In genomic region chr11:8468161-8469091, GRCm38 (mm10) we compare ENCODE assay signal across 8 mouse cellular contexts.
A peak's percentile ranks its signal among the peaks of the same experiment; 100 is the strongest.
DNase-seq lines count a peak whose midpoint lies in the region; ATAC-seq and TF ChIP-seq lines count a peak whose summit lies in the region.

No protein-coding gene starts in this region.

- peak; percentile 39; the same call in 1 of the 2 replicates for TF ChIP-seq CTCF in stomach, postnatal 0 days (IDR thresholded peaks at IDR 0.05; ENCODE audit: low read depth)

- H3K27ac ChIP-seq in brown adipose tissue, adult 24 weeks (replicated peaks; ENCODE audit: low read depth, low read length), result no peak overlapping the region
- peak overlapping the region; percentile 62 for H3K27ac ChIP-seq in forebrain, embryonic 11.5 days (ENCODE audit: low read depth, low read length)
- peak overlapping the region; percentile 95 for H3K27ac ChIP-seq in heart, embryonic 12.5 days (ENCODE audit: poor library complexity, severe bottlenecking)
- peak overlapping the region; percentile 95 for H3K27ac ChIP-seq in kidney, embryonic 15.5 days
- peak overlapping the region; percentile 93 for H3K27ac ChIP-seq in limb, embryonic 15.5 days
- H3K27ac ChIP-seq in midbrain, embryonic 14.5 days (replicated peaks; ENCODE audit: low read depth, low read length), result no peak overlapping the region; the same call in 1 of the 2 replicates
- H3K27ac ChIP-seq in stomach, postnatal 0 days (replicated peaks), result peak overlapping the region; percentile 92

- peak; percentile 88 for ATAC-seq in forebrain, embryonic 11.5 days (replicated peaks; ENCODE audit: low FRiP score)
- ATAC-seq in heart, embryonic 12.5 days (ENCODE audit: insufficient number of reproducible peaks, low FRiP score), result peak; percentile 79
- ATAC-seq in kidney, embryonic 15.5 days (replicated peaks; ENCODE audit: low FRiP score), result peak; percentile 89
- peak; percentile 86 for ATAC-seq in limb, embryonic 15.5 days (ENCODE audit: insufficient number of reproducible peaks, low FRiP score, low TSS enrichment, low read depth)
- peak; percentile 83 for ATAC-seq in midbrain, embryonic 14.5 days (ENCODE audit: low FRiP score, low TSS enrichment)
- peak; percentile 75 for ATAC-seq in stomach, postnatal 0 days (ENCODE audit: low FRiP score, low TSS enrichment)
- no peak for ATAC-seq in inflammation-experienced regulatory T-cells, adult 6 months

- WGBS in forebrain, embryonic 11.5 days, result under 1% methylated on average over 33 of the region's 33 CpGs
- 0% methylated on average over 33 of the region's 33 CpGs for WGBS in heart, embryonic 12.5 days
- whole genome bisulfite sequencing in kidney, embryonic 15.5 days, result under 1% methylated on average over 30 of the region's 33 CpGs
- under 1% methylated on average over 32 of the region's 33 CpGs for WGBS in limb, embryonic 15.5 days
- WGBS in midbrain, embryonic 14.5 days, result 1% methylated on average over 33 of the region's 33 CpGs
- 1% methylated on average over 33 of the region's 33 CpGs for WGBS in stomach, postnatal 0 days

- no peak for TF ChIP-seq EP300 in stomach, postnatal 0 days (optimal IDR thresholded peaks at IDR 0.05)

- no peaks in the 10 kb centered on the region for H3K27me3 ChIP-seq in forebrain, embryonic 11.5 days (ENCODE audit: control insufficient read depth, insufficient read depth, low read length)
- H3K27me3 ChIP-seq in heart, embryonic 12.5 days (replicated peaks), result no peaks in the 10 kb centered on the region
- no peaks in the 10 kb centered on the region for H3K27me3 ChIP-seq in kidney, embryonic 15.5 days
- no peaks in the 10 kb centered on the region for H3K27me3 ChIP-seq in limb, embryonic 15.5 days
- H3K27me3 ChIP-seq in midbrain, embryonic 14.5 days (ENCODE audit: control insufficient read depth, insufficient read depth, low read length), result no peaks in the 10 kb centered on the region
- no peaks in the 10 kb centered on the region for H3K27me3 ChIP-seq in stomach, postnatal 0 days (ENCODE audit: control insufficient read depth, insufficient read depth, low read length)

- no peaks in the 10 kb centered on the region; the same call in 1 of the 2 replicates for H3K4me1 ChIP-seq in brown adipose tissue, adult 24 weeks (ENCODE audit: control insufficient read depth, insufficient read depth, insufficient read length, low read length)
- peaks cover 8% of the 10 kb centered on the region; the same call in 1 of the 2 replicates for H3K4me1 ChIP-seq in forebrain, embryonic 11.5 days (replicated peaks; ENCODE audit: control insufficient read depth, insufficient read depth, low read length)
- H3K4me1 ChIP-seq in heart, embryonic 12.5 days (replicated peaks), result peaks cover 51% of the 10 kb centered on the region
- peaks cover 45% of the 10 kb centered on the region for H3K4me1 ChIP-seq in kidney, embryonic 15.5 days
- H3K4me1 ChIP-seq in limb, embryonic 15.5 days, result peaks cover 48% of the 10 kb centered on the region
- H3K4me1 ChIP-seq in midbrain, embryonic 14.5 days (ENCODE audit: control insufficient read depth, insufficient read depth, low read length), result peaks cover 17% of the 10 kb centered on the region
- peaks cover 19% of the 10 kb centered on the region for H3K4me1 ChIP-seq in stomach, postnatal 0 days (replicated peaks; ENCODE audit: control insufficient read depth, insufficient read depth)

- H3K36me3 ChIP-seq in forebrain, embryonic 11.5 days (ENCODE audit: control insufficient read depth, insufficient read depth, low read length), result no peaks in the 10 kb centered on the region
- H3K36me3 ChIP-seq in heart, embryonic 12.5 days, result no peaks in the 10 kb centered on the region
- H3K36me3 ChIP-seq in kidney, embryonic 15.5 days, result peaks cover 11% of the 10 kb centered on the region; the same call in 1 of the 2 replicates
- no peaks in the 10 kb centered on the region for H3K36me3 ChIP-seq in limb, embryonic 15.5 days
- no peaks in the 10 kb centered on the region for H3K36me3 ChIP-seq in midbrain, embryonic 14.5 days (ENCODE audit: control insufficient read depth, insufficient read depth, low read length)
- H3K36me3 ChIP-seq in stomach, postnatal 0 days (ENCODE audit: control insufficient read depth, insufficient read depth, low read length), result no peaks in the 10 kb centered on the region

- peak overlapping the region; percentile 88 for H3K4me2 ChIP-seq in forebrain, embryonic 11.5 days (ENCODE audit: low read depth, low read length, severe bottlenecking)
- H3K4me2 ChIP-seq in heart, embryonic 12.5 days, result peak overlapping the region; percentile 91
- H3K4me2 ChIP-seq in kidney, embryonic 15.5 days, result peak overlapping the region; percentile 80
- peak overlapping the region; percentile 77 for H3K4me2 ChIP-seq in limb, embryonic 15.5 days
- H3K4me2 ChIP-seq in midbrain, embryonic 14.5 days (ENCODE audit: low read length), result peak overlapping the region; percentile 81
- H3K4me2 ChIP-seq in stomach, postnatal 0 days (replicated peaks; ENCODE audit: low read depth), result peak overlapping the region; percentile 92

- peak overlapping the region; percentile 56 for H3K4me3 ChIP-seq in brown adipose tissue, adult 24 weeks (ENCODE audit: insufficient read depth, low read depth, low read length)
- H3K4me3 ChIP-seq in forebrain, embryonic 11.5 days (ENCODE audit: low read depth, low read length), result peak overlapping the region; percentile 38
- H3K4me3 ChIP-seq in heart, embryonic 12.5 days, result peak overlapping the region; percentile 55
- H3K4me3 ChIP-seq in kidney, embryonic 15.5 days (replicated peaks), result peak overlapping the region; percentile 53
- peak overlapping the region; percentile 47 for H3K4me3 ChIP-seq in limb, embryonic 15.5 days
- peak overlapping the region; percentile 36 for H3K4me3 ChIP-seq in midbrain, embryonic 14.5 days (replicated peaks; ENCODE audit: low read depth, low read length)
- peak overlapping the region; percentile 50 for H3K4me3 ChIP-seq in stomach, postnatal 0 days (ENCODE audit: low read depth, low read length)

- peak; percentile 79 for DNase-seq in forebrain, embryonic 11.5 days (ENCODE audit: low spot score)
- peak; percentile 77 for DNase-seq in midbrain, embryonic 14.5 days
- DNase-seq in stomach, postnatal 0 days (ENCODE audit: low spot score), result peak; percentile 84

- H3K9ac ChIP-seq in forebrain, embryonic 11.5 days (ENCODE audit: low read length), result peak overlapping the region; percentile 64
- peak overlapping the region; percentile 71 for H3K9ac ChIP-seq in heart, embryonic 12.5 days
- H3K9ac ChIP-seq in kidney, embryonic 15.5 days, result peak overlapping the region; percentile 50
- peak overlapping the region; percentile 46 for H3K9ac ChIP-seq in limb, embryonic 15.5 days
- peak overlapping the region; percentile 52 for H3K9ac ChIP-seq in midbrain, embryonic 14.5 days (replicated peaks; ENCODE audit: low read length)
- H3K9ac ChIP-seq in stomach, postnatal 0 days (ENCODE audit: low read length), result peak overlapping the region; percentile 67

- H3K9me3 ChIP-seq in forebrain, embryonic 11.5 days (ENCODE audit: control insufficient read depth, low read length), result no peaks in the 10 kb centered on the region
- no peaks in the 10 kb centered on the region for H3K9me3 ChIP-seq in heart, embryonic 12.5 days (replicated peaks)
- H3K9me3 ChIP-seq in kidney, embryonic 15.5 days (replicated peaks), result no peaks in the 10 kb centered on the region
- H3K9me3 ChIP-seq in limb, embryonic 15.5 days, result no peaks in the 10 kb centered on the region
- no peaks in the 10 kb centered on the region for H3K9me3 ChIP-seq in midbrain, embryonic 14.5 days (ENCODE audit: control insufficient read depth, low read length)
- no peaks in the 10 kb centered on the region for H3K9me3 ChIP-seq in stomach, postnatal 0 days (ENCODE audit: control insufficient read depth, low read length)

Comparison
In these comparisons a context has a peak if more than half of its experiments do, and no peak if none do; other contexts are left out.
1. H3K27ac ChIP-seq: peak in forebrain, embryonic 11.5 days (single experiment), heart, embryonic 12.5 days (single experiment), kidney, embryonic 15.5 days (single experiment), limb, embryonic 15.5 days (single experiment) and stomach, postnatal 0 days (single experiment); none in brown adipose tissue, adult 24 weeks (single experiment) and midbrain, embryonic 14.5 days (single experiment).
2. Peak in every context shown above with its lines, with median percentiles within 50 percentile points of each other: H3K4me3 ChIP-seq, DNase-seq, H3K4me2 ChIP-seq and H3K9ac ChIP-seq.